Mouse (Mus musculus): Measurements from ENCODE around the gene Slc25a44. TPM values are rescaled to one million over a fixed set of nuclear protein-coding genes. Genes with fewer than 3 reads are reported as not detected.
"Not testable (repeated sequence)": the region's sequence is repeated elsewhere in the genome, so short reads cannot be mapped to it uniquely, and the experiment has no call there.

Slc25a44 gene
- polyA plus RNA-seq, 1 experiment from 2014 or later: 10.4 TPM

GRCm38 (mm10) chr3:88381389-88382315 lies 43.3 kb downstream of the Slc25a44 start:
- not testable (repeated sequence) for H3K27me3 ChIP-seq; H3K4me1 ChIP-seq (replicated peaks); H3K27ac ChIP-seq; DNase-seq; H3K9me3 ChIP-seq (replicated peaks); H3K9ac ChIP-seq; H3K4me3 ChIP-seq (replicated peaks); H3K36me3 ChIP-seq
- WGBS (ENCODE audit: insufficient replicate concordance): 16% methylated on average over 17 of the region's 22 CpGs
- H3K4me2 ChIP-seq: peak overlapping the region; percentile 51
- ATAC-seq (ENCODE audit: low read depth): peak; percentile 75

GRCm38 (mm10) chr3:88378599-88378998 lies 46.3 kb downstream of the Slc25a44 start, which contains the start of gene Bglap2:
Bglap2 (minus strand) TSS chr3:88378699.
- H3K27me3 ChIP-seq: not testable (repeated sequence)
- WGBS (ENCODE audit: insufficient replicate concordance): 53% methylated on average over 5 of the region's 5 CpGs

DNA sequence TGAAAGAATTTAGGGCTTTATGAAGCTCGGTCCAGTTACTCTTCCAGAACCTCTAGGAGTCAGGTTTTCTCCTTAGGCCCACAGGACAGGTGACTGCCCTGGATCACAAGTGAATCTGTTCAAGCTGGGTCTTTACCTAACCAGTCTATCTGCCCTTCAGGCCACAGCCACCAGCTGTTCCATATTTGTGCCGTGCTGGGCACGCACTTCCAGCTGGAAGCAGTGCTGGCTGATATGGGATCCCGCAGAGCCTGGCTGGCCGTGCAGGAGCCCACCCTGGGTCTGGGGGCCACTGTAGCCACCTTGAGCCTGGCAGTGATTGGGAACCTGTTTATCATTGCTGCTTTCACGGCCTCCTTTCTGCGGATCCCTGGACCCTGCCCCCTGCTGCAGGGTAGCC lies 48.3 kb downstream of the Slc25a44 start:
- WGBS (ENCODE audit: insufficient replicate concordance): 42% methylated on average over 7 of the region's 7 CpGs
- not testable (repeated sequence) for DNase-seq; H3K36me3 ChIP-seq; H3K27ac ChIP-seq; H3K27me3 ChIP-seq; H3K4me3 ChIP-seq (replicated peaks); H3K9me3 ChIP-seq (replicated peaks); ATAC-seq (ENCODE audit: low read depth); H3K9ac ChIP-seq
- Histone ChIP-seq H3K4me2 (peak overlapping the region; percentile 41; the same call in 1 of the 2 replicates), H3K4me1 (replicated peaks) (peaks cover 14% of the 10 kb centered on the region)

More at GRCm38 (mm10) chr3:88378599-88378998, 46.3 kb downstream of the Slc25a44 start, which contains the start of gene Bglap2:
- DNase-seq; H3K4me3 ChIP-seq (replicated peaks); H3K9me3 ChIP-seq (replicated peaks); H3K4me2 ChIP-seq; H3K27ac ChIP-seq; H3K9ac ChIP-seq; H3K36me3 ChIP-seq; ATAC-seq (ENCODE audit: low read depth): not testable (repeated sequence)
- peaks cover 19% of the 10 kb centered on the region for H3K4me1 ChIP-seq (replicated peaks)

- Histone ChIP-seq H3K4me2 (peak overlapping the region; percentile 41), H3K4me1 (replicated peaks) (peaks cover 10% of the 10 kb centered on the region), H3K4me3 (replicated peaks) (0 out of 2 replicates have a peak overlapping the region, but pooled peaks have one; percentile 14)
- H3K27ac ChIP-seq; H3K27me3 ChIP-seq; H3K9ac ChIP-seq; H3K9me3 ChIP-seq (replicated peaks); H3K36me3 ChIP-seq: not testable (repeated sequence)
- ATAC-seq (ENCODE audit: low read depth): peak; percentile 86
- DNase-seq: peak; percentile 45
- 11% methylated on average over 19 of the region's 19 CpGs for WGBS (ENCODE audit: insufficient replicate concordance)
Observed at GRCm38 (mm10) chr3:88375750-88376626, 49.0 kb downstream of the Slc25a44 start.

DNA sequence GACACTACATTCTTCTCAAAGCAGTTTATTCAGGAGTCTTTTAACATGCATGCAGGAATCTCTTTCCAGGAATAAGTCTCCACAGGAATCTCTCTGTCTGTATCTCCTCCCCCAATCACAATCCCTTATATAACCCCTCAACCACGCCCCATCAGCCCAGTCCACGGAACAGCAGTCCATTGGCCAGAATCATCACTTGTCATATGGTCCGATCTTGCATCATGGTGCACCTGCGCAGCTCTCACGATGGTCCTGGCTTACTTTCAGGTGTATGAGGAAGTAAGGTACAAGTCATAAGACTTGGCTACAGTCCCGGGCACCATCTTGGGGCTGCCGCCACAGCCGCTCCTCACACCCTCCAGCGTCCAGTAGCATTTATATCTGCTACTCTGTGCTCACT lies 52.3 kb downstream of the Slc25a44 start, which contains the start of gene Bglap3:
Bglap3 (minus strand) TSS at position 101 of the 400 bp plus-strand sequence.
- H3K27ac ChIP-seq; H3K9ac ChIP-seq; H3K4me3 ChIP-seq (replicated peaks); H3K36me3 ChIP-seq; H3K27me3 ChIP-seq; H3K9me3 ChIP-seq (replicated peaks); DNase-seq; H3K4me2 ChIP-seq; ATAC-seq (ENCODE audit: low read depth): not testable (repeated sequence)
- WGBS (ENCODE audit: insufficient replicate concordance): 81% methylated on average over 9 of the region's 9 CpGs
- H3K4me1 ChIP-seq (replicated peaks): peaks cover 10% of the 10 kb centered on the region

GRCm38 (mm10) chr3:88368511-88368910 lies 56.4 kb downstream of the Slc25a44 start:
- H3K27ac ChIP-seq; H3K9me3 ChIP-seq (replicated peaks); ATAC-seq (ENCODE audit: low read depth); H3K9ac ChIP-seq; H3K4me3 ChIP-seq (replicated peaks); DNase-seq; H3K36me3 ChIP-seq; H3K4me2 ChIP-seq: not testable (repeated sequence)
- 74% methylated on average over 7 of the region's 7 CpGs for WGBS (ENCODE audit: insufficient replicate concordance)
- Histone ChIP-seq H3K27me3 (peaks cover 28% of the 10 kb centered on the region), H3K4me1 (replicated peaks) (peaks cover 36% of the 10 kb centered on the region)

DNA sequence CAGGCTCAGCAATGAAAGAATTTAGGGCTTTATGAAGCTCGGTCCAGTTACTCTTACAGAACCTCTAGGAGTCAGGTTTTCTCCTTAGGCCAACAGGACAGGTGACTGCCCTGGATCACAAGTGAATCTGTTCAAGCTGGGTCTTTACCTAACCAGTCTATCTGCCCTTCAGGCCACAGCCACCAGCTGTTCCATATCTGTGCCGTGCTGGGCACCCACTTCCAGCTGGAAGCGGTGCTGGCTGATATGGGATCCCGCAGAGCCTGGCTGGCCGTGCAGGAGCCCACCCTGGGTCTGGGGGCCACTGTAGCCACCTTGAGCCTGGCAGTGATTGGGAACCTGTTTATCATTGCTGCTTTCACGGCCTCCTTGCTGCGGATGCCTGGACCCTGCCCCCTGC lies 57.4 kb downstream of the Slc25a44 start:
- not testable (repeated sequence) for H3K4me3 ChIP-seq (replicated peaks); H3K27ac ChIP-seq; ATAC-seq (ENCODE audit: low read depth); H3K36me3 ChIP-seq; H3K9me3 ChIP-seq (replicated peaks); DNase-seq; H3K9ac ChIP-seq
- Histone ChIP-seq H3K4me2 (peak overlapping the region; percentile 59; the same call in 1 of the 2 replicates), H3K4me1 (replicated peaks) (peaks cover 46% of the 10 kb centered on the region), H3K27me3 (peaks cover 25% of the 10 kb centered on the region)
- WGBS (ENCODE audit: insufficient replicate concordance): 49% methylated on average over 3 of the region's 7 CpGs

GRCm38 (mm10) chr3:88366830-88367428 lies 58.0 kb downstream of the Slc25a44 start:
- peak overlapping the region; percentile 28 for H3K4me3 ChIP-seq (replicated peaks)
- H3K9ac ChIP-seq; H3K27ac ChIP-seq; H3K9me3 ChIP-seq (replicated peaks); H3K36me3 ChIP-seq: not testable (repeated sequence)
- H3K4me1 ChIP-seq (replicated peaks): peaks cover 52% of the 10 kb centered on the region
- 0 out of 2 replicates have a peak, but pooled peaks have one; percentile 32 for ATAC-seq (ENCODE audit: low read depth)
- whole genome bisulfite sequencing (ENCODE audit: insufficient replicate concordance): 6% methylated on average over 19 of the region's 22 CpGs
- peak; percentile 40 for DNase-seq
- H3K4me2 ChIP-seq: peak overlapping the region; percentile 59
- peaks cover 25% of the 10 kb centered on the region for H3K27me3 ChIP-seq

- Histone ChIP-seq H3K9ac (peak overlapping the region; percentile 75), H3K4me3 (replicated peaks) (peak overlapping the region; percentile 64), H3K4me1 (replicated peaks) (peaks cover 62% of the 10 kb centered on the region), H3K9me3 (replicated peaks) (peaks cover 9% of the 10 kb centered on the region), H3K36me3 (peaks cover 18% of the 10 kb centered on the region), H3K27me3 (peaks cover 25% of the 10 kb centered on the region), H3K27ac (no peak overlapping the region), H3K4me2 (peak overlapping the region; percentile 85)
- no peak for ATAC-seq (ENCODE audit: low read depth)
- DNase-seq: no peak
- WGBS (ENCODE audit: insufficient replicate concordance): 29% methylated on average over 34 of the region's 34 CpGs
Observed at GRCm38 (mm10) chr3:88365705-88366361, 59.1 kb downstream of the Slc25a44 start.

DNA sequence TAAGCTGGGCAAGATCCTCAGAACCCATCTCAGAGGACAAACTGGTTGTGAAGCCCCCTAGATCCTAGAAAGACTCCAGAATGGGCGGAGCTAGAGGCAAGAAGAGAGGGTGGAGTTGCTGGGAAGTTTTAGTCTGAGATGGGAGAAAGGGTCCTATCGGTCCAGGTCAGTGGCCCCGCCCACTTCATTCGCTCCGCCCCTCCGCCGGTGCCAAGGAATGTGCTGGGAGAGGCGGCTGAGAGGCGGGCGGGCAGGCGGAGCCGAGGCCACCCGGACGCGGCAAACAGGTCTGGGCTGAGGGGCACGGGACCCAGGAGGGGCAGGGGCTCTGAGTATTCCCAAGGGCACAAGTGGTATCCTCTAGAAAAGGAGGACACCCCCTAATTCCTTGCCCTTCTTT lies 60.6 kb downstream of the Slc25a44 start, which contains the start of gene Paqr6:
Paqr6 (plus strand) TSS at position 248 of the 400 bp plus-strand sequence.
- Histone ChIP-seq H3K4me2 (peak within 1 kb of the TSS; percentile 85), H3K4me3 (replicated peaks) (peak within 1 kb of the TSS; percentile 64), H3K9ac (peak within 1 kb of the TSS; percentile 75), H3K36me3 (peaks cover 33% of the 10 kb centered on the region), H3K4me1 (replicated peaks) (peaks cover 77% of the 10 kb centered on the region), H3K9me3 (replicated peaks) (no peaks in the 10 kb centered on the region), H3K27me3 (peaks cover 25% of the 10 kb centered on the region), H3K27ac (peak within 1 kb of the TSS; percentile 90)
- ATAC-seq (ENCODE audit: low read depth): peak; percentile 52
- 4% methylated on average over 16 of the region's 16 CpGs for WGBS (ENCODE audit: insufficient replicate concordance)
- DNase-seq: peak; percentile 87
